ENCODE assay signal across 7 mouse cellular contexts in genomic region chr11:108128593-108128992, GRCm38 (mm10).
DNase-seq lines count a peak whose midpoint lies in the region; ATAC-seq and TF ChIP-seq lines count a peak whose summit lies in the region.

No protein-coding gene starts in this region.

- DNase-seq in 416B (ENCODE audit: low read depth), result peak; percentile 74
- peak; percentile 75 for DNase-seq in CD4-positive, CD25-positive, alpha-beta regulatory T cell, adult 2 months (ENCODE audit: low read depth, low spot score)
- DNase-seq in brain, embryonic 14.5 days (ENCODE audit: low read depth), result peak; percentile 76
- DNase-seq in frontal cortex, adult 2 months (ENCODE audit: extremely low spot score in 1 of 2, low spot score in 1 of 2), result peak; percentile 47 to 78
- peak; percentile 62 for DNase-seq in lung, adult 2 months
- DNase-seq in right cerebral cortex, postnatal 4 days, result peak; percentile 55

- H3K4me3 ChIP-seq in kidney, embryonic 14.5 days (ENCODE audit: low read length), result no peak overlapping the region
- no peak overlapping the region for H3K4me3 ChIP-seq in lung, adult 2 months (replicated peaks; ENCODE audit: extremely low read depth, low read depth, low read length)

- no peak for TF ChIP-seq POLR2A in brain, embryonic 14.5 days (IDR thresholded peaks at IDR 0.05; ENCODE audit: borderline replicate concordance, extremely low read depth, insufficient read depth, insufficient read length, poor library complexity, severe bottlenecking)
- TF ChIP-seq POLR2A in lung, adult 2 months (IDR thresholded peaks at IDR 0.05; ENCODE audit: borderline replicate concordance, extremely low read depth, low read depth, low read length), result no peak

- 28% methylated on average over 5 of the region's 5 CpGs for WGBS in kidney, embryonic 14.5 days
- 31% methylated on average over 5 of the region's 5 CpGs for WGBS in lung, adult 2 months

- peak; percentile 65; the same call in 1 of the 2 replicates for TF ChIP-seq CTCF in brain, embryonic 14.5 days (IDR thresholded peaks at IDR 0.05; ENCODE audit: borderline replicate concordance, extremely low read depth, insufficient read depth, insufficient read length)
- peak; percentile 45 for TF ChIP-seq CTCF in lung, adult 2 months (IDR thresholded peaks at IDR 0.05; ENCODE audit: insufficient read depth, low read length)

- H3K27ac ChIP-seq in kidney, embryonic 14.5 days (ENCODE audit: low read depth, low read length), result no peak overlapping the region

- H3K4me2 ChIP-seq in kidney, embryonic 14.5 days (replicated peaks; ENCODE audit: low read depth, low read length), result no peak overlapping the region

- no peaks in the 10 kb centered on the region for H3K4me1 ChIP-seq in kidney, embryonic 14.5 days (ENCODE audit: control insufficient read depth, insufficient read depth, low read length)
- H3K4me1 ChIP-seq in lung, adult 2 months (ENCODE audit: control insufficient read depth, insufficient read depth, low read length), result no peaks in the 10 kb centered on the region

- no peaks in the 10 kb centered on the region for H3K27me3 ChIP-seq in kidney, embryonic 14.5 days (ENCODE audit: control insufficient read depth, insufficient read depth, low read length)

- H3K36me3 ChIP-seq in kidney, embryonic 14.5 days (ENCODE audit: control insufficient read depth, insufficient read depth, low read length), result no peaks in the 10 kb centered on the region

- ATAC-seq in kidney, embryonic 14.5 days (ENCODE audit: low FRiP score, low TSS enrichment), result 0 out of 2 replicates have a peak, but pooled peaks have one; percentile 52

- H3K9me3 ChIP-seq in kidney, embryonic 14.5 days (ENCODE audit: control insufficient read depth, low read length), result no peaks in the 10 kb centered on the region

- H3K9ac ChIP-seq in kidney, embryonic 14.5 days (ENCODE audit: low read depth, low read length), result no peak overlapping the region
